ENCODE assay signal across 25 mouse cellular contexts in the genomic region with DNA sequence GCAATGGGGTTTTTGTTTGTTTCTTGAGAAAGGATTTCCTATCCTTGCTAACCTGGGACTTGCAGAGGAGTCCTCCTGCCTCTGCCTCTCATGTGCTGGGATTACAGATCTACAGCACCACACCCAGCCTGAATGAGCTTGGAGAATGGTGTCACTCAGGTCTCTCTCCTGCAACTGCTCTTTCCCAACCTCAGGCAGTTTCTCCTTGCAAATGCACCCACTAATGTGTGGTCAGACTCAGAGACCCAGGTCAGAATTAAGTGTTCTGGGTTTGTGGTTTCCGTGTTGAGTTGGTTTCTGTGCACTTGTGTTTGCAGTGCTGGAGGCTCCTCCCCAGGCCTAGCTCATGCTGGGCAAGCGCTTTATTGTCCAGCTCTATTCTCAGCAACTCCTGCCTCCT. TPM values are rescaled to one million over a fixed set of nuclear protein-coding genes. Genes with fewer than 3 reads are reported as not detected.
DNase-seq lines count a peak whose midpoint lies in the region; ATAC-seq lines count a peak whose summit lies in the region.
"Had no signal": no experiment of that assay in that cellular context is flagged by ENCODE, and none has a peak within 500 bp of the region (broad histone marks: within the 10 kb centered on the region; RNA-seq: fewer than 3 reads in every experiment).

No protein-coding gene starts in this region.

- peak; percentile 14 for DNase-seq in forebrain, embryonic 11.5 days (ENCODE audit: low spot score)
- DNase-seq in forebrain, embryonic 14.5 days (ENCODE audit: low spot score) = no peak
- peak; percentile 81 for DNase-seq in 416B (ENCODE audit: low read depth)
- DNase-seq in urinary bladder, postnatal 10 days (ENCODE audit: low spot score) = no peak
- DNase-seq: adrenal gland, postnatal 10 days; adrenal gland, postnatal 36 days; B cell, adult 2 months; cerebellum, adult 18-20 months; cerebellum, adult 9-10 months; cerebellum, postnatal 14 days; gastrocnemius, postnatal 10 days; gastrocnemius, postnatal 36 days; heart, adult 18-20 months had no signal

- no peak for ATAC-seq in forebrain, embryonic 11.5 days (replicated peaks; ENCODE audit: low FRiP score)
- no peak for ATAC-seq in forebrain, embryonic 14.5 days
- ATAC-seq in megakaryocyte, adult 5-6 weeks (ENCODE audit: poor library complexity, severe bottlenecking) = 0 out of 2 replicates have a peak, but pooled peaks have one; percentile 18
- ATAC-seq in liver, embryonic 12.5 days = no peak
- ATAC-seq: forebrain, embryonic 16.5 days; hindbrain, embryonic 16.5 days; intestine, embryonic 15.5 days; Patski had no signal

- H3K9ac ChIP-seq in forebrain, embryonic 11.5 days (ENCODE audit: low read length) = no peak overlapping the region
- no peak overlapping the region for H3K9ac ChIP-seq in forebrain, embryonic 14.5 days (ENCODE audit: low read length)
- no peak overlapping the region for H3K9ac ChIP-seq in liver, embryonic 12.5 days
- H3K9ac ChIP-seq: embryonic facial prominence, embryonic 12.5 days; embryonic facial prominence, embryonic 15.5 days; forebrain, embryonic 12.5 days; hindbrain, embryonic 13.5 days; intestine, embryonic 15.5 days had no signal

- peaks cover 5% of the 10 kb centered on the region; the same call in 1 of the 2 replicates for H3K4me1 ChIP-seq in forebrain, embryonic 11.5 days (replicated peaks; ENCODE audit: control insufficient read depth, insufficient read depth, low read length)
- peaks cover 4% of the 10 kb centered on the region; the same call in 1 of the 2 replicates for H3K4me1 ChIP-seq in forebrain, embryonic 14.5 days (ENCODE audit: control insufficient read depth, insufficient read depth, low read length)
- H3K4me1 ChIP-seq in liver, embryonic 12.5 days = peaks cover 13% of the 10 kb centered on the region
- H3K4me1 ChIP-seq: embryonic facial prominence, embryonic 12.5 days; embryonic facial prominence, embryonic 15.5 days; hindbrain, embryonic 13.5 days; intestine, embryonic 15.5 days had no signal

- no peaks in the 10 kb centered on the region for H3K27me3 ChIP-seq in forebrain, embryonic 11.5 days (ENCODE audit: control insufficient read depth, insufficient read depth, low read length)
- H3K27me3 ChIP-seq in forebrain, embryonic 14.5 days (replicated peaks; ENCODE audit: control insufficient read depth, insufficient read depth, low read length) = no peaks in the 10 kb centered on the region
- H3K27me3 ChIP-seq in liver, embryonic 12.5 days (replicated peaks) = no peaks in the 10 kb centered on the region; the same call in 1 of the 2 replicates
- H3K27me3 ChIP-seq: embryonic facial prominence, embryonic 12.5 days; embryonic facial prominence, embryonic 15.5 days; forebrain, embryonic 12.5 days; hindbrain, embryonic 13.5 days; intestine, embryonic 15.5 days; Patski had no signal

- no peaks in the 10 kb centered on the region for H3K9me3 ChIP-seq in forebrain, embryonic 11.5 days (ENCODE audit: control insufficient read depth, low read length)
- no peaks in the 10 kb centered on the region for H3K9me3 ChIP-seq in forebrain, embryonic 14.5 days (replicated peaks; ENCODE audit: control insufficient read depth, low read length)
- H3K9me3 ChIP-seq in liver, embryonic 12.5 days (replicated peaks) = no peaks in the 10 kb centered on the region
- H3K9me3 ChIP-seq: embryonic facial prominence, embryonic 12.5 days; embryonic facial prominence, embryonic 15.5 days; forebrain, embryonic 12.5 days; G1E; hindbrain, embryonic 10.5 days; hindbrain, embryonic 13.5 days; intestine, embryonic 15.5 days had no signal

- no peaks in the 10 kb centered on the region for H3K36me3 ChIP-seq in forebrain, embryonic 11.5 days (ENCODE audit: control insufficient read depth, insufficient read depth, low read length)
- no peaks in the 10 kb centered on the region for H3K36me3 ChIP-seq in forebrain, embryonic 14.5 days (ENCODE audit: control insufficient read depth, insufficient read depth, low read length)
- no peaks in the 10 kb centered on the region for H3K36me3 ChIP-seq in liver, embryonic 12.5 days
- H3K36me3 ChIP-seq: embryonic facial prominence, embryonic 12.5 days; embryonic facial prominence, embryonic 15.5 days; forebrain, embryonic 12.5 days; G1E; hindbrain, embryonic 10.5 days; hindbrain, embryonic 13.5 days; intestine, embryonic 15.5 days had no signal

- H3K4me2 ChIP-seq in forebrain, embryonic 11.5 days (ENCODE audit: low read depth, low read length, severe bottlenecking) = no peak overlapping the region
- no peak overlapping the region for H3K4me2 ChIP-seq in forebrain, embryonic 14.5 days (ENCODE audit: low read length)
- no peak overlapping the region for H3K4me2 ChIP-seq in liver, embryonic 12.5 days
- H3K4me2 ChIP-seq: embryonic facial prominence, embryonic 12.5 days; embryonic facial prominence, embryonic 15.5 days; forebrain, embryonic 12.5 days; hindbrain, embryonic 13.5 days; intestine, embryonic 15.5 days had no signal

- no peak overlapping the region for H3K27ac ChIP-seq in forebrain, embryonic 11.5 days (ENCODE audit: low read depth, low read length)
- H3K27ac ChIP-seq in forebrain, embryonic 14.5 days (ENCODE audit: low read depth, low read length) = no peak overlapping the region
- H3K27ac ChIP-seq in liver, embryonic 12.5 days = no peak overlapping the region
- H3K27ac ChIP-seq: embryonic facial prominence, embryonic 12.5 days; embryonic facial prominence, embryonic 15.5 days; forebrain, embryonic 12.5 days; hindbrain, embryonic 10.5 days; hindbrain, embryonic 13.5 days; intestine, embryonic 15.5 days had no signal

- H3K4me3 ChIP-seq in forebrain, embryonic 11.5 days (ENCODE audit: low read depth, low read length) = no peak overlapping the region
- no peak overlapping the region for H3K4me3 ChIP-seq in forebrain, embryonic 14.5 days (ENCODE audit: low read depth, low read length)
- H3K4me3 ChIP-seq in liver, embryonic 12.5 days = no peak overlapping the region
- H3K4me3 ChIP-seq: embryonic facial prominence, embryonic 12.5 days; embryonic facial prominence, embryonic 15.5 days; forebrain, embryonic 12.5 days; hindbrain, embryonic 10.5 days; hindbrain, embryonic 13.5 days; intestine, embryonic 15.5 days had no signal

- 96% methylated on average over 2 of the region's 2 CpGs for WGBS in forebrain, embryonic 11.5 days
- WGBS in forebrain, embryonic 14.5 days = 93% methylated on average over 2 of the region's 2 CpGs
- WGBS in liver, embryonic 12.5 days (ENCODE audit: insufficient replicate concordance) = 67% methylated on average over 2 of the region's 2 CpGs

RNA-seq across cellular contexts. Expression of gene Cenpf, which starts 6.5 kb away (rescaled TPM):
- 127 and 150 TPM in 2 replicates for polyA plus RNA-seq in forebrain, embryonic 11.5 days (2014; fragmentation: Nextera tagmentation; extraction: Ambion mirVana)
- polyA plus RNA-seq in forebrain, embryonic 14.5 days (2014; fragmentation: Nextera tagmentation; extraction: Ambion mirVana) = 43.6 and 50.5 TPM in 2 replicates
- total RNA-seq in megakaryocyte, adult 5-6 weeks (2015) = 38.7 and 40.5 TPM in 2 replicates
- total RNA-seq in megakaryocyte, adult 5-6 weeks (2017) = 47.4 and 82.1 TPM in 2 replicates
- 52.5 and 54.0 TPM in 2 replicates for polyA plus RNA-seq in liver, embryonic 12.5 days (2016; fragmentation: Nextera tagmentation; extraction: Ambion mirVana)

RNA-seq across cellular contexts. Expression of gene Ptpn14, which starts 33.7 kb away (rescaled TPM):
- 4.5 and 5.1 TPM in 2 replicates for polyA plus RNA-seq in forebrain, embryonic 11.5 days (2014; fragmentation: Nextera tagmentation; extraction: Ambion mirVana)
- 1.1 and 1.7 TPM in 2 replicates for polyA plus RNA-seq in forebrain, embryonic 14.5 days (2014; fragmentation: Nextera tagmentation; extraction: Ambion mirVana)
- 0.02 and 0.09 TPM in 2 replicates for total RNA-seq in megakaryocyte, adult 5-6 weeks (2015)
- total RNA-seq in megakaryocyte, adult 5-6 weeks (2017) = 0.26 TPM in 1 of 2 replicates, not detected in the other
- polyA plus RNA-seq in liver, embryonic 12.5 days (2016; fragmentation: Nextera tagmentation; extraction: Ambion mirVana) = 0.70 and 0.86 TPM in 2 replicates
- polyA plus RNA-seq: G1E had no signal

Comparison
In these comparisons a context has a peak if more than half of its experiments do, and no peak if none do; other contexts are left out.
1. DNase-seq: peak in forebrain, embryonic 11.5 days (single experiment) and 416B (single experiment); none in forebrain, embryonic 14.5 days (single experiment) and urinary bladder, postnatal 10 days (single experiment).